Mouse (Mus musculus): ENCODE results near the gene Olfr1329.
"Not testable (repeated sequence)": the region's sequence is repeated elsewhere in the genome, so short reads cannot be mapped to it uniquely, and the experiment has no call there.

Olfr1329 gene

DNA sequence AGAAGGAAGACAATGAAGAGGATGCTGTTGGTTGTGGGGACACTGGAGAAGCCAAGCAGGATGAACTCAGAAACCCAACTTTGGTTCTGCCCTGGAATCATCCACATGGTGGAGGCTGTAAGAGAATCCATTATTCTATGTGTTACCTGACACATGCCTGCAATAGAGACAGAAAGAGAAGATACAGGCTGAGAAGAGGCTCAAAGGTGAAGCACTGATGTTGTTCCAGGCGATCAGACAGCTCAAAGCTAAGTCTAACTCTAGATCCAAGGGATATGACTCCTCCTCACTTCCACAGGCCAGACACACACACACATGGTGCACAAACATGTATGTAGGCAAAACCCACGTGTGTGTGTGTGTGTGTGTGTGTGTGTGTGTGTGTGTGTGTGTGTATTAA, at the start of gene Olfr1329:
Gene Olfr1329 (minus strand): TSS at position 101 of the 400 bp plus-strand sequence.
- DNase-seq (ENCODE audit: low spot score in 2 of 2), result not testable (repeated sequence)

DNA sequence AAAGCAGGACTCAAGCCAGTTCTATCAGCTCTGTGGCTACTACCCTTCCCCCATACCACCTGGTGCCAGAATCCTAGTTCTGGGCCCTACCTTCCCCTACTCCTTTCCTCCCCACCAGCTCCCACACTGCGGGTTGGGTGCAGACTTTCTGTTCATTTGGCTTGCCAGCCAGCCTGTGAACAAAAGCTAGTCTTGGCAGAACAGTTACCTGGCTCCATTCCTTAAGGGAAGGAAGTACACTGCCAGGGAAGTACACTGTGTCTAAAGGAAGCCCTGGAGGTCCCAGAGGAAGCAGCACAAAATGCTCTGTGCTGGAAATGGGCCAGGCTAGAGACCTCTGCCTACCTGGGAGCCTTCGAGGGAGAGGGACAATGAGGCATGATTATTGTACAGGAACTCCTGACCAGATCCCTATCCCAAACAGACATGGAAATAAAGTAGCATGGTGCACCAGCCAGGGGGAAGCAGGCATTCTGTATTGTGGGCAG, 43.9 kb upstream of the Olfr1329 start, which contains the start of gene Lao1:
Gene Lao1 (plus strand): TSS at position 438 of the 488 bp plus-strand sequence.
- DNase-seq (ENCODE audit: low spot score in 2 of 2), result no peak

DNA sequence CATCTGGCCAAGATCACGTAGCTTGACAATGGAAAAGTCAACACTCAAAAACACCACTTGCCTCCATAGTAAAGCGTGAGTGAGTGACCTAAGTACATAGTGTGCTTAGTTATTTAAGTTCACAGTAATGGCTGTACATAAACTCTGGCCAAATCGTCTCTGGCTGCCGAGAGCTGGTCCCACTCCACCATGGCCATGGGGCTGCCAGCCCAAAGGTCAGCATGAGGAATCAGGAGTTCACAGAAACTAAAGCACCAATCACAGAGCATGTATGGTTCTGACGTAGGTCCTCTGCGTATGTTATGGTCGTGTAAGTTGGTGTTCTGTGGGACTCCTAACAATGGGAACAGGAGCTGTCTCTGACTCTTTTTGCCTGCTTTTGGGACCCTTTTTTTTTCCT, 41.5 kb upstream of the Olfr1329 start:
- no peak for DNase-seq (ENCODE audit: low spot score in 2 of 2)

GRCm38 (mm10) chr4:118938512-118938911, 21.2 kb upstream of the Olfr1329 start, which contains the start of gene Olfr1328:
Olfr1328 (minus strand) TSS chr4:118938612.
- no peak for DNase-seq (ENCODE audit: low spot score in 2 of 2)

- not testable (repeated sequence) for DNase-seq (ENCODE audit: low spot score in 2 of 2)
Observed at GRCm38 (mm10) chr4:118931326-118931725, 14.1 kb upstream of the Olfr1329 start.

DNA sequence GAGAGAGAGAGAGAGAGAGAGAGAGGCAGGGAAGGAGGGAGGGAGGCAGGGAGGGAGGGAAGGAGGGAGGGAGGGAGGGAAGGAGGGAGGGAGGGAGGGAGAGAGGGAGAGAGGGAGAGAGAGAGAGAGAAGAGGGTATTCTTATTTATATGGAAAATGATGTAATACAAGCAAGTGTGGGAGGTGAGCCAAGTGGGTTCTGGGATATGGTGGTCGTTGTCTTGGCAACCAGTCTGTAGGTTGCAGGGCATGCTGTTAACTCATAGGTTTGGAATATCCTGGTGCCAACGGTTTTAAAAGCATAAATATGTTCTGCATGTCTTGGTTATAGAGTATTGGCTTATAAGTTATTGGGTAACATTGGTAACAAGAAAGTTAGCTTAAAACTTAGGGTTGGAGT, 15.3 kb downstream of the Olfr1329 start:
- DNase-seq (ENCODE audit: low spot score in 2 of 2), result no peak

DNA sequence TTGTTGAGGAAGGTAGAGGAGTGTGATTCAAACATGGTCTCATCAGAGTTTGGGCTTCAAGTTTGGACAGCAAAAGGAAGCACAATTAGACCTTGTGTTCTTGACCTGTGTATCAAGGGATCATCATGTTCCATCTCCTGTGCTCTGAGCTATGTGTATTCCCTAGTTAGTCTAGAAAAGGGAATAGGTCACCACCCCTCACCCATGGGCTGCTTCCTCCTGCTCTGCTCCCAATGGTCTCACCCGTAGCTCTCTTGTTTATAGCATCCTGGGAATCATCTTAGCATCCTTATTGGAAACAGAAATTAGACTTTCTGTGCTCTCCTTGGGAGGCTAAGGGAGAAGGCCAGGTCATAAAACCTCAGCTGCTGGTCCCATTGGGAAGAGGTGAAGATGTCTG, 29.0 kb downstream of the Olfr1329 start, which contains the start of gene Olfr1330:
Gene Olfr1330 (plus strand): TSS at position 301 of the 400 bp plus-strand sequence.
- DNase-seq (ENCODE audit: low spot score in 2 of 2), result no peak

DNA sequence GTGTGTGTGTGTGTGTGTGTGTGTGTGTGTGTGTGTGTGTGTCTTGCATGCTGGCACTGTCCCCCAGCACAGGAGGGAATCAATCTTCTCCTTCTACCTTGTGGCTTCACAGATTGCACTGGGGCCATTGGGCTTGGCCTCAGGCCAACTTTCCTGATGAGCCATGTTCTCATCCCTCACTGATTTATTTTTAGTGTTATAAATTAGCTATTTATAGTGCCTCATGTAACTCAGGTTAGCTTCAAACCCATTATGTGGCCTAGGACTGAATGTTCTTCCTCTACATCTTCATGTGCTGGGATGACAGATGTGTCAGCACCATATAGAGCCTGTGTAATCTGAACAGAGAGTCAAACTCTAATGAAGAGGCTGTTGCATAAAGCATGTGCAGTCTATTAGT, 49.7 kb downstream of the Olfr1329 start:
- no peak for DNase-seq (ENCODE audit: low spot score in 2 of 2)
